Mouse (Mus musculus) hindbrain, embryonic 14.5 days (tissue): ENCODE data around the gene Itgb5. TPM values are rescaled to one million over a fixed set of nuclear protein-coding genes. Genes with fewer than 3 reads are reported as not detected.
A peak's percentile ranks its signal among the peaks of the same experiment; 100 is the strongest.

Experiments used
- ATAC-seq: fragments of 200-750 bp; cut with Nextera tagmentation; 2 replicates; pipeline ENCODE4 v1.8.0; 2017; ENCODE audit warnings: moderate number of reproducible peaks, mild to moderate bottlenecking, moderate TSS enrichment, moderate library complexity; ENCODE audit not compliant: low FRiP score
- DNase-seq: peaks from one replicate; pipeline ENCODE4 v3.0.0-alpha.2; 2015; ENCODE audit warnings: low spot score
- H3K27ac ChIP-seq: fragments of 300-500 bp; sonication (generic); 2 replicates; pipeline ENCODE4 v1.5.1; 2014; ENCODE audit warnings: mild to moderate bottlenecking, moderate library complexity
- H3K27me3 ChIP-seq: fragments of 300-500 bp; sonication (generic); 2 replicates; pipeline ENCODE4 v1.6.1; 2014; ENCODE audit warnings: mild to moderate bottlenecking, low read length, mixed read lengths; ENCODE audit not compliant: control insufficient read depth, insufficient read depth
- H3K36me3 ChIP-seq: fragments of 300-500 bp; sonication (generic); replicated peaks from 2 replicates; pipeline ENCODE4 v1.6.1; 2014; ENCODE audit not compliant: control insufficient read depth, insufficient read depth
- H3K4me1 ChIP-seq: fragments of 300-500 bp; sonication (generic); replicated peaks from 2 replicates; pipeline ENCODE4 v1.6.1; 2014; ENCODE audit warnings: antibody characterized with exemption, low read length, mixed read lengths; ENCODE audit not compliant: control insufficient read depth, insufficient read depth
- H3K4me2 ChIP-seq: fragments of 300-500 bp; sonication (generic); replicated peaks from 2 replicates; pipeline ENCODE4 v1.6.1; 2014; ENCODE audit warnings: mild to moderate bottlenecking, moderate library complexity
- H3K4me3 ChIP-seq: fragments of 300-500 bp; sonication (generic); replicated peaks from 2 replicates; pipeline ENCODE4 v1.5.1; 2014; ENCODE audit warnings: mild to moderate bottlenecking, low read length
- H3K9ac ChIP-seq: fragments of 300-500 bp; sonication (generic); 2 replicates; pipeline ENCODE4 v1.6.1; 2014
- H3K9me3 ChIP-seq: fragments of 300-500 bp; sonication (generic); 2 replicates; pipeline ENCODE4 v1.6.1; 2016; ENCODE audit warnings: low read length; ENCODE audit not compliant: control insufficient read depth
- WGBS: fragments of 180-500 bp; shearing (Covaris S2); extraction: QIAGEN DNeasy Blood & Tissue Kit; methylation state at CpG from one replicate; pipeline ENCODE4 v1.1.7; 2014; 5-methylcytosine and 5-hydroxymethylcytosine counted together
- polyA plus RNA-seq: library from polyadenylated mRNA; unstranded; fragments of >200 nt; fragmentation: Nextera tagmentation; extraction: Ambion mirVana; gene quantifications from 2 replicates; pipeline ENCODE4 v1.2.1, GENCODE M21; 2014

Gene Itgb5
- polyA plus RNA-seq, 1 experiment from 2014 or later, result 27.2 TPM

DNA sequence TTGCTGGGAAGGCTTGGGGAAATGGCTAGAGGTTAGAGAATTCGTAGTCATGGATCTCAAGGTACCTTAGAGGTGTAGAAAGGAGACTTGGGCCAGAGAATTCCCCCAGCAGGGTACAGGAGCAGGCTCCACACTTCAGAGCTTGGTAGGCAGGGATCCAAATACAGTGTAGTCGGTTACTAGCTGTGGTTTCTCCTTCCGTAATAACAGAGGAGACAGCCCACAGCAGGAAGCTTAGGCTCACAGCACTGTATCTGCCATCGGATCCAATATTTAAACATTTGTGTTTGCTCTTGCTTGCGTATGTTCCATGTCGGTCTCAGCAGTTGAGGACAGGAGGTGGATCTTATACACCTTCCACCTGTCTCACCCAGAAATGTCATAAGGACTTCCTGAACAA lies 33.6 kb upstream of the Itgb5 start:
- no peaks in the 10 kb centered on the region for H3K36me3 ChIP-seq
- 91% methylated on average over 6 of the region's 6 CpGs for WGBS
- DNase-seq, result no peak
- no peaks in the 10 kb centered on the region for H3K9me3 ChIP-seq
- no peak overlapping the region for H3K4me3 ChIP-seq
- no peak overlapping the region for H3K27ac ChIP-seq
- no peak overlapping the region for H3K4me2 ChIP-seq
- no peaks in the 10 kb centered on the region for H3K4me1 ChIP-seq
- no peak for ATAC-seq
- H3K27me3 ChIP-seq, result no peaks in the 10 kb centered on the region
- H3K9ac ChIP-seq, result no peak overlapping the region

DNA sequence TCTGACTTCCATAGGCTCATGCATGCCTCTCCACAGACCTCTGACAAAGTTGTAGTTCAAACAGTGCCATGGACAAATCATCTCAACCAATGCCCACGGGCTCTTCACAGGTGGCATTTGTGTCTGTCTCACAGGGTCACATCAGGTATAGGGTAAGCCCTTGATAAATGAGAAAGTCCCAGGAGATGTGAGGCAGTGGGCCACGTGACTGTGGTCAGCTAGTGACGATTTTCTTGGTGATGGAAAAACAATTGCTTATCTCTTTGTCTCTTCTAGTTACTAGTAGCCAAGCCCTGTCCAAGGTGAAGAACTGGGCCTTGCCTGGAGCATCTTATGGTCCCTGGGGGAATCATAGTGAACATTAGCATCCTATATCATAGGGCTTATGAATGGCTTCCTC lies 32.7 kb upstream of the Itgb5 start:
- no peak overlapping the region for H3K4me2 ChIP-seq
- H3K27ac ChIP-seq, result no peak overlapping the region
- no peaks in the 10 kb centered on the region for H3K27me3 ChIP-seq
- no peak overlapping the region for H3K9ac ChIP-seq
- DNase-seq (no peak), ATAC-seq (no peak)
- no peaks in the 10 kb centered on the region for H3K4me1 ChIP-seq
- no peaks in the 10 kb centered on the region for H3K9me3 ChIP-seq
- H3K4me3 ChIP-seq, result no peak overlapping the region
- 87% methylated on average over 3 of the region's 3 CpGs for WGBS
- H3K36me3 ChIP-seq, result no peaks in the 10 kb centered on the region

DNA sequence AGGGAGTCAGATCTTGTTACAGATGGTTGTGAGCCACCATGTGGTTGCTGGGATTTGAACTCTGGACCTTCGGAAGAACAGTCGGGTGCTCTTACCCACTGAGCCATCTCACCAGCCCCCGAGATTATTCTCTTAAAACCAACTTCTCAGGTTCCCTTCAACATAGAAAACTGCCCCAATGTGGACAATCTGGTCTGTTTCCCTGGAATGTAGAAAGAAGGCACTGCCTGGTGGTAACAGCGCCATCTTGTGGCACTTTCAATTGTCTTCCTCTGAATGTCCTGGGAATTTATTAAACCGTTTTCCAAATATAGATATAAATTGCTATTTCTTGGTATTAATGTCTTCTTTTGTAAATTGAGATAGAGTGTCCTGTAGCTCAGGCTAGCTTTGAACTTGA lies 31.6 kb upstream of the Itgb5 start:
- Histone ChIP-seq H3K9me3 (no peaks in the 10 kb centered on the region), H3K36me3 (no peaks in the 10 kb centered on the region), H3K4me1 (no peaks in the 10 kb centered on the region), H3K9ac (no peak overlapping the region), H3K4me3 (no peak overlapping the region), H3K27ac (no peak overlapping the region), H3K27me3 (no peaks in the 10 kb centered on the region), H3K4me2 (no peak overlapping the region)
- ATAC-seq (no peak), DNase-seq (peak; percentile 56)
- WGBS, result 46% methylated on average over 5 of the region's 5 CpGs

DNA sequence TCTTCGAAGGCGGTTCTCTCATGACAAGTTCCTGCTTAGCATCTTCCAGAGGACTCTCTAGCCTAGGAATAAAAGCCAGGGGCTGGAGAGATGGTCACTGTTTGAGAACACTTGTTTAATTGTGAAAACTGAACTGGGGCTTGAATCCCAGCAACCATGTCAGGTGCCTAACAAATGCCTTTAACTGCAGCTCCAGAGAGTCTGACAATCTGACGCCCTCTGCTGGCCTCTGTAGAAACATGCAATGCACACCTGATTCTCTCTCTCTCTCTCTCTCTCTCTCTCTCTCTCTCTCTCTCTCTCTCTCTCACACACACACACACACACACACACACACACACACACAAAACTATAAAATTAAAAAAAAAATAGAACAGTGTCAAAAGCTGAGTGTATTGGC lies 19.5 kb upstream of the Itgb5 start:
- no peak for ATAC-seq

DNA sequence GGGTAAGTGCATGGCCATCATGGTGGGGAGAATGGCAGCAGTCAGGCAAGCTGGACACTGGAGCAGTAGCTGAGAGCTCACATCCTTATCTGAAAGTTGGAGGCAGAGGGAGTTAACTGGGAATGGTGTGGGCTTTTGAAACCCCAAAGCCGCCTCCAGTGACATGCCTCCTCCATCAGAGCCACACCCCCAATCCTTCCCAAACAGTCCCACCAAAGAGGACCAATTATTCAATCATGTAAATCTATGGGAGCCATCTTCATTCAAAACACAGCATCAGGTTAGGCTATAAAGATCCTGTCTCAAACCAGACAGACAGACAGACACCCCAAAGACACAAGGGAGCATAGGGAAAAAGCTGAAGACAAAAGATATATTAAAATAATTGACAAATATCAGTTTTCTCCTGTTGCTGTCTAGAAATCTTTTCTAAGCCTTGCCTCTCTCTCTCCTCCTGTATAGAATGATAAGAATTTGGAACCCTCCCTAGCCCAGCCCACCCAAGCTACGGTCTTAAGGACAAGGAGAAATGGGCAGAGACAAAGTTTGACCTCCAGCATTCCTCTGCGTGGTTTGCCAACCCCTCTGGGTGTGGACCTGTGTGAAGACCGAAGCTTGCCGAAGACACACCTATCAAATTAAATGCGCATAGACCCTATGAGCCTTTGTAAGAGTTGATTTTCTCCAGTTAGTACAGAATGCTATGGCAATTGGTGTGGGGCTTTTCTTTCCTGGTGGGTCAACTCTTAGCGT lies 10.9 kb upstream of the Itgb5 start:
- Histone ChIP-seq H3K27me3 (0 out of 2 replicates have a peak, but pooled peaks cover 10% of the 10 kb centered on the region), H3K4me2 (no peak overlapping the region), H3K4me1 (no peaks in the 10 kb centered on the region), H3K36me3 (no peaks in the 10 kb centered on the region), H3K27ac (no peak overlapping the region), H3K4me3 (no peak overlapping the region), H3K9me3 (no peaks in the 10 kb centered on the region), H3K9ac (no peak overlapping the region)
- ATAC-seq (no peak), DNase-seq (no peak)
- WGBS, result 92% methylated on average over 7 of the region's 7 CpGs

More for the DNA sequence above, 19.5 kb upstream of the Itgb5 start:
- no peak for DNase-seq
- no peaks in the 10 kb centered on the region for H3K4me1 ChIP-seq
- no peak overlapping the region for H3K4me2 ChIP-seq
- H3K9me3 ChIP-seq, result no peaks in the 10 kb centered on the region
- no peak overlapping the region for H3K27ac ChIP-seq
- WGBS, result 70% methylated on average over 3 of the region's 3 CpGs
- no peak overlapping the region for H3K9ac ChIP-seq
- no peak overlapping the region for H3K4me3 ChIP-seq
- H3K36me3 ChIP-seq, result no peaks in the 10 kb centered on the region
- no peaks in the 10 kb centered on the region for H3K27me3 ChIP-seq

DNA sequence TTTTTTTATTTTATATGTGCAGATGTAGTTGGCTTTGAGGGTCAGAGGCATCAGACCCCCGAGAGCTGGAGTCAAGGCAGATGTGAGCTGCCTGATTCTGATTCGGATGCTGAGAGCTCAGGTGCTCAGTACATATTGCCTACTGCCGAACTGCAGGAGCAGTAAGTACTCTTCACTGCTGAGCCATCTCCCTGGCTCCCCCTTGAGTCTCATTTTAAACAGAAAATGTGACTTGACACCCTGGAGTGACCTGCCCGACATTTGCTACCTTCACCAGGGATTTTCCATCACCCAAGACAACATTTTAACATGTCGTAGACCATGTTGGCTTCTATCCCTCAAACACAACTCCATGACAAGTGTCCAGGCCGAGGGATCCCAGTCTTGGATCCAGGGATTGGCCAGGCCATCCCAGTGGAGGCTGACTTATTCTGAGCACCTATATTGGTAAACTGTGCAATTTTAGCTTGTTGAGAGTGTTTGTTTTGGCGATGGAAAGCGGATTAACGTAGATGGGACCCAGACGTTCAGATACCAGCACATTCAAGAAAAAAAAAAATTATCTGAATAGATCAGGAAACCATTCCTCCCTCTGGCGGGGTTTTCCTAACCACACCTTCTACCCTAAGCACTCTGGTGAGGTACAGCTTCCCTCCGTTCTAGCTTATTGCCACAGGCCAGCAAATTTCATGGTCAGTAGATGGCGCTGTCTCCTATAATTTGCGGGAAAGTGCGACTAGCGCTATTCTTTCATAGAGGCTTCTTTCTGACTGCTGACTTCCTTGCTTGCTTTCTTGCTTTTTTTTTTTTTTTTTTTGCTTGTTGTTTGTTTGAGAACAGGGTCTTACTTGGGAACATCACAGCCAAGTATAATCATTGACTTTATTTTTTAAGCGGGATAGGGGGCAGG lies 8.9 kb upstream of the Itgb5 start:
- Histone ChIP-seq H3K4me3 (no peak overlapping the region), H3K36me3 (no peaks in the 10 kb centered on the region), H3K9me3 (no peaks in the 10 kb centered on the region), H3K27me3 (0 out of 2 replicates have a peak, but pooled peaks cover 10% of the 10 kb centered on the region), H3K4me1 (no peaks in the 10 kb centered on the region), H3K4me2 (no peak overlapping the region), H3K27ac (no peak overlapping the region), H3K9ac (no peak overlapping the region)
- 22% methylated on average over 17 of the region's 17 CpGs for WGBS
- ATAC-seq (no peak; the same call in 1 of the 2 replicates), DNase-seq (peak; percentile 96)

DNA sequence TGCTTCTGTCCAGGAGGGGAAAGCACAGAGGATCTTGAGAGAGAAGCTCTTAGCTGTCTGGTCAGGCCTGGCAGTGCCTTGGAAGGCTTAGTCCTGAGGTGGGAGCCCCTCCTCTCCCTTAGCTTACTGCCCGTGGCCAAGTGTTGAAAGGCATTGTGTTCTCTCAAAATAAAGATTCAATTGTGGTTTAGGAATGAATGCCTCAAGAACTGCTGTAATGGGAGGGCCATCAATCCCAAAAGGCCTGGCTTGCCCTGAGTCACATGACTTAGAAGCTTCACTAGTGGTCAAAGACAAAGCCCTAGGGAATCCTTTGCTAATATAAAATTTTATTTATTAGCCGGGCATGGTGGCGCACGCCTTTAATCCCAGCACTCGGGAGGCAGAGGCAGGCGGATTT lies 4.9 kb upstream of the Itgb5 start:
- no peaks in the 10 kb centered on the region for H3K9me3 ChIP-seq
- H3K4me2 ChIP-seq, result no peak overlapping the region
- H3K27me3 ChIP-seq, result peaks cover 17% of the 10 kb centered on the region
- no peak overlapping the region for H3K4me3 ChIP-seq
- H3K9ac ChIP-seq, result no peak overlapping the region
- no peaks in the 10 kb centered on the region for H3K4me1 ChIP-seq
- WGBS, result 80% methylated on average over 6 of the region's 6 CpGs
- ATAC-seq, result no peak
- DNase-seq, result no peak
- H3K36me3 ChIP-seq, result no peaks in the 10 kb centered on the region
- H3K27ac ChIP-seq, result no peak overlapping the region

DNA sequence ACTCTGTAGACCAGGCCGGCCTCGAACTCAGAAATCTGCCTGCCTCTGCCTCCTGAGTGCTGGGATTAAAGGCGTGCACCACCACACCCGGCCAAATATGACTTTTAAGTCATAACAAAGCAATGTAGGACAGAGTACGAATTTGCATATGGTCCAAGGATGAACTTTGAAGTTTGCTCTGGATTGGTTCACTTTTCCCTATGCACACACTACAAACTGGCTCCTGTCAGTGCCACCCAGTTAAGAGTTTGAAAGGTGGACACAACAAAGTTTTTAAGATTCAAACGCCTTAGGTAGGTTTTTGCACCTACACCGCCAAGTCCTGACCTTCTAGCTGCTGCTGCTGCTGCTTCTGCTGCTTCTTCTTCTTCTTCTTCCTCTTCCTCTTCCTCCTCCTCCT lies 969 bp upstream of the Itgb5 start:
- Histone ChIP-seq H3K9me3 (no peaks in the 10 kb centered on the region), H3K27me3 (peaks cover 44% of the 10 kb centered on the region), H3K36me3 (no peaks in the 10 kb centered on the region), H3K4me1 (peaks cover 14% of the 10 kb centered on the region; the same call in 1 of the 2 replicates), H3K9ac (no peak overlapping the region), H3K27ac (no peak overlapping the region), H3K4me2 (no peak overlapping the region), H3K4me3 (no peak overlapping the region)
- 93% methylated on average over 7 of the region's 7 CpGs for WGBS
- DNase-seq, result no peak
- ATAC-seq, result no peak

DNA sequence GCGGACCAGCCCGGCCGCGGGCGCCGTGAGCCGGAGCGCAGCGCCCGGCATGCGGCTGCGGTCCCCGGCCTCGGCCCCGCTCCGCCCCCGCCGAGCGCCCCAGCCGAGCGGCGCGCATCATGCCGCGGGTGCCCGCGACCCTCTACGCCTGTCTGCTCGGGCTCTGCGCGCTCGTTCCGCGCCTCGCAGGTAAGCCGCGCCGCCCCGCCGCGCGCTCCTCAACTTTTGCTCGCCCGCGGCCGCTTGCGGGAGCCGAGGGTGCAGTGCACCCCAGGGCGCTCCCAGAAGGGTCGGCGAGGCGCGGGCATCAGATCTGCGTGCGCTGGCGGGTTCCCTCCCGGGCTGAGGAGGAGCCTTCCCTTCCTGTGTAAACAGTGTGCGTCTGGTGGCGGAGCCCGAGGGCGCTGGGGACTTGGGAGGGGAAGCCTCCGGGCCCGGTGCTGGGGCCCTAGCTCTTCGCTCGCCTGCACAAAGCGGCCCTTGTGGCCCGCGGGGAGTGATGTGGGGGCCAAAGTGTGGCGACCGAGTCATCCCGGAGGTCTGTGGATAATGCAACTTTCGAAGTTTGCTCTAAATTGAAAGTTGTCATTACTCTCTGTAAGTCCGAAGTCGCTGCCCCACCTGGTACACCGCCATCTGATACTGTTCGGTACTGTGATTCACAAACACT lies 512 bp downstream of the Itgb5 start:
- Histone ChIP-seq H3K9me3 (no peaks in the 10 kb centered on the region), H3K36me3 (no peaks in the 10 kb centered on the region), H3K4me3 (peak overlapping the region; percentile 65), H3K4me2 (peak overlapping the region; percentile 99), H3K4me1 (peaks cover 21% of the 10 kb centered on the region; the same call in 1 of the 2 replicates), H3K27ac (peak overlapping the region; percentile 51), H3K27me3 (peaks cover 55% of the 10 kb centered on the region), H3K9ac (peak overlapping the region; percentile 67)
- DNase-seq (no peak), ATAC-seq (peak; percentile 63; the same call in 1 of the 2 replicates)
- WGBS, result under 1% methylated on average over 49 of the region's 76 CpGs
